Mouse (Mus musculus) megakaryocyte, embryonic 14.5 days (primary cell): ENCODE results near the gene Etnk2. TPM values are rescaled to one million over a fixed set of nuclear protein-coding genes. Genes with fewer than 3 reads are reported as not detected.

Experiments
- H3K27me3 ChIP-seq: replicated peaks from 2 replicates; pipeline ENCODE3; 2012; ENCODE audit warnings: inconsistent platforms
- H3K36me3 ChIP-seq: replicated peaks from 2 replicates; pipeline ENCODE3; 2012; ENCODE audit warnings: low read length, inconsistent platforms, mixed read lengths
- H3K4me1 ChIP-seq: 2 replicates; pipeline ENCODE4 v1.6.1; 2012; ENCODE audit warnings: inconsistent platforms
- H3K4me3 ChIP-seq: replicated peaks from 2 replicates; pipeline ENCODE3; 2012; ENCODE audit warnings: moderate library complexity, mild to moderate bottlenecking, inconsistent platforms
- H3K9me3 ChIP-seq: 2 replicates; pipeline ENCODE4 v1.6.1; 2012; ENCODE audit warnings: inconsistent platforms
- FLI1 ChIP-seq: IDR thresholded peaks from 2 replicates; pipeline ENCODE4 v1.6.1; 2012; ENCODE audit warnings: low read length, inconsistent platforms, mixed read lengths
- GATA1 ChIP-seq: IDR thresholded peaks from 3 replicates; pipeline ENCODE4 v1.6.1; 2012; ENCODE audit warnings: mixed read lengths, low read length, inconsistent platforms, borderline replicate concordance
- polyA plus RNA-seq: library from polyadenylated mRNA; stranded (reverse); fragments of >175 nt; gene quantifications from 2 replicates; pipeline ENCODE4 v1.2.3, GENCODE M21; 2012; ENCODE audit warnings: low replicate concordance; ENCODE audit not compliant: insufficient read depth

Etnk2 gene
- polyA plus RNA-seq: 0.11 TPM in 1 of 2 replicates, not detected in the other

DNA sequence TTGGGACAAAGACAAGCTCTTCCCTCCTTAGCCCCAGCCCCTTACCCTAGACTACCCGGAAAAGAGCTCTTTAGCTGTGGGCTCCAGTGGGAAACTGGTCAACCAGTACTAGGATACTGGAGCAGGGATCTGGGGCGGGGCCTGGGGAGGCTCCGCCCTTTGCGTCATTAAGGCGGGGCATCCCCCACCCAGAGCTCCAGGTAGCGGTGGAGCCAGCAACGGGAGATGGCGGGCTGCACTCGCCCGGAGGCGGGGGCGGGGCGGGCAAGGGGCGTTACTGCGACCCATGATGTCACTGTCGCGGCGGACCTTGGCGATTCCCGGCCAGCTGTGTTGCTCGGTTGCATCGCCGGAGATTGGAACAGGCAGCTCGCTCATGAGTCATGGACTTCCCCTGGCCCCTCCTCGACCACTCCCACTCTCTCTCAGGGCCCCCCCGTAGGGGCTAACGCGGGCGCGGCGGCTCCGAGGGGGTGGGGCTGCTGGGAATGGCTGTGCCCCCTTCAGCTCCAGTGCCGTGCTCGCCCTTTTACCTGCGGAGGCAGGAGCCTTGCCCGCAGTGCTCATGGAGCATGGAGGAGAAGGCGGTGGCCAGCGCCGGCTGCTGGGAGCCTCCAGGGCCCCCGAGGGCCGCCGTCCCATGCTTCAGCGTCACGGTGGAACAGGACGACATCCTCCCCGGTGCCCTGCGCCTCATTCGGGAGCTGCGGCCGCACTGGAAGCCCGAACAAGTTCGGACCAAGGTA, at the start of gene Etnk2:
Etnk2 (plus strand) TSS at position 297 of the 746 bp plus-strand sequence.
- H3K4me1 ChIP-seq: peaks cover 25% of the 10 kb centered on the region
- TF ChIP-seq GATA1 (no peak), FLI1 (no peak)
- H3K4me3 ChIP-seq: peak within 1 kb of the TSS; percentile 91
- H3K36me3 ChIP-seq: no peaks in the 10 kb centered on the region
- peaks cover 92% of the 10 kb centered on the region for H3K27me3 ChIP-seq
- H3K9me3 ChIP-seq: peaks cover 10% of the 10 kb centered on the region

DNA sequence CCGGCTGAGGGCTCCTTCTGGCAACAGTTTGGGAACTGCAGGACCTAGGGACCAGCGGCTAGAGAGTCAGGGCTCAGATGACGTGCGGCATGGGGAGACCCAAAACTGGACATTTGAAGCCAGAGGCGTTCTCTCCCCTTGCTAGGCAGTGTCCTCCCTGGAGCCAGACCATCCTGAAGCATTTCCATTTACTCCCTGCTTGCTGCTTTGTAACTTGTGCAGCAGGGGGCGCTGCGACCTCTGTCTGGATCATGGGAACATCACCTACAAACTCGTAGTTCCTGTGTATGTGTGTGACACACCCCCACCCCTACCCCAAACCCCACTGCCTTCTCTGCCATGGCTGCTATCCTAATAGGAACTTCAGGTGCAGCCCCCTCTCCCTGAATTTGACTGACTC, 49.0 kb upstream of the Etnk2 start:
- Histone ChIP-seq H3K9me3 (peaks cover 13% of the 10 kb centered on the region), H3K36me3 (no peaks in the 10 kb centered on the region), H3K27me3 (peaks cover 39% of the 10 kb centered on the region), H3K4me3 (no peak overlapping the region), H3K4me1 (peaks cover 16% of the 10 kb centered on the region)
- no peak for TF ChIP-seq GATA1
- no peak for TF ChIP-seq FLI1

DNA sequence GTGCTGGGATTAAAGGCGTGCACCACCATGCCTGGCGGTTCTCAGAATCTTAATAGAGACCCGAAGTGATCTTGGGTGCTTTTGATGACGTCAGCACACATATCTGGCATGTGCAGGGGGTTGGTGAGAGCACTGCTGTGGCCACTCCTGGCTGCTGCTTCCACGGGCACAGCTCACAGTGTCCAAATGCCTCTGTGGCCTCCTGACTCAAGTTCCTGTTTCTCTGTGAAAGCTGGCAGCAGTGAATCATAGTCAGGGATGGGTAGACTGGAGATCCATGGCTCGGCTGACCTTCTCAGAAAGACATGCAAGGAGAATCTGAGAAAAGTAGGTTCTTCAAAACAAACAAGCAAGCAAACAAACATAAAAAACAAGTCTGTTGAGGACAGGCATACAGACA, 47.6 kb upstream of the Etnk2 start:
- Histone ChIP-seq H3K9me3 (peaks cover 21% of the 10 kb centered on the region), H3K27me3 (peaks cover 30% of the 10 kb centered on the region), H3K36me3 (no peaks in the 10 kb centered on the region), H3K4me3 (no peak overlapping the region), H3K4me1 (peaks cover 11% of the 10 kb centered on the region)
- TF ChIP-seq FLI1: no peak
- no peak for TF ChIP-seq GATA1

- H3K36me3 ChIP-seq: no peaks in the 10 kb centered on the region
- H3K4me1 ChIP-seq: peaks cover 6% of the 10 kb centered on the region
- no peak overlapping the region for H3K4me3 ChIP-seq
- H3K27me3 ChIP-seq: peaks cover 26% of the 10 kb centered on the region
- TF ChIP-seq GATA1 (no peak), FLI1 (no peak)
- peaks cover 21% of the 10 kb centered on the region for H3K9me3 ChIP-seq
Measured at GRCm38 (mm10) chr1:133316577-133316976, 46.8 kb upstream of the Etnk2 start.

GRCm38 (mm10) chr1:133317149-133317548, 46.2 kb upstream of the Etnk2 start:
- no peaks in the 10 kb centered on the region for H3K36me3 ChIP-seq
- peaks cover 25% of the 10 kb centered on the region for H3K27me3 ChIP-seq
- peaks cover 21% of the 10 kb centered on the region for H3K9me3 ChIP-seq
- no peak overlapping the region for H3K4me3 ChIP-seq
- H3K4me1 ChIP-seq: peaks cover under 1% of the 10 kb centered on the region
- TF ChIP-seq GATA1 (no peak), FLI1 (no peak)

GRCm38 (mm10) chr1:133321267-133321925, 42.0 kb upstream of the Etnk2 start, which contains the start of gene Kiss1:
Gene Kiss1, plus strand, starts transcription at chr1:133321875.
- no peaks in the 10 kb centered on the region for H3K36me3 ChIP-seq
- peaks cover 29% of the 10 kb centered on the region for H3K27me3 ChIP-seq
- no peaks in the 10 kb centered on the region for H3K4me1 ChIP-seq
- TF ChIP-seq GATA1 (no peak), FLI1 (no peak)
- no peak within 1 kb of the TSS for H3K4me3 ChIP-seq
- peaks cover 21% of the 10 kb centered on the region for H3K9me3 ChIP-seq

DNA sequence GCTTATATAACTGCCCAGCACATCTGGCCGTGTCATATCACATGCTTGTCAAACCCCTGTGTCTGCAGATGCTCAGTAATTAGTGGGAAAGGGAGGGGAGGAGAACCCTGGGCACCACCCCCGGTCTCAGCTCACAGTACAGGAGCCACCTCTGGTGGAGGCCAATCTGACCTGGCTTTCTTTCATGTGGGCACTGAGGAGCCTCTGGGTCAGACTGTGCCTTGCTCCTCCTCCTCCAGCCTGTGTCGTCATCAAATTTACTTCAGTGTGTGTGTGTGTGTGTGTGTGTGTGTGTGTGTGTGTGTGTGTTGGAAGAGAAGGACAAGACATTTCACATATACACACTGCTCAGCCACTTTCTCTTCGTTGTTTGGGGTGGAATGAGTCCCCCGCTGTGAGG, 40.0 kb upstream of the Etnk2 start:
- TF ChIP-seq GATA1: no peak
- no peak for TF ChIP-seq FLI1
- peaks cover 18% of the 10 kb centered on the region for H3K9me3 ChIP-seq
- no peak overlapping the region for H3K4me3 ChIP-seq
- H3K4me1 ChIP-seq: no peaks in the 10 kb centered on the region
- peaks cover 41% of the 10 kb centered on the region for H3K27me3 ChIP-seq
- no peaks in the 10 kb centered on the region for H3K36me3 ChIP-seq

DNA sequence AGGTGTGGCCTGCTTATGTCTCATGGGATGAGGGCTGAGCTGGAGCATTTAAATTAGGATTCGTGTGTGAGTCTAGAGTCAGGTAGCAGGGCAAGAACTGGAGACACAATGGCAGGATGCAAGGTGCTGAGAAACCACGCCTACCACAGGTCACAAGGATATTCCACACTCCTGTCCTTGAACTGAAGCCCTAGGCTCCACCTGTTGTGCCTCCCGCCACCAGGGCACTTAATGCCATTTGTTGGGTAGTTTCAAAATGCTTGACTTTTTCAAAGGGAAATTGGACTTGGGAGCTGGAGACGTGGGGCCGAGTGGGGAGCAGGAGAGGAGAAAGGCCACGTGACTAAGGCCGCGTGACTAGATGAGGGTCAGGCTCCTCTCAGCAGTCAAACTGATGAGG, 37.4 kb upstream of the Etnk2 start:
- Histone ChIP-seq H3K4me3 (no peak overlapping the region), H3K36me3 (no peaks in the 10 kb centered on the region), H3K4me1 (peaks cover 6% of the 10 kb centered on the region; the same call in 1 of the 2 replicates), H3K27me3 (peaks cover 60% of the 10 kb centered on the region), H3K9me3 (no peaks in the 10 kb centered on the region)
- TF ChIP-seq FLI1: no peak
- TF ChIP-seq GATA1: no peak

DNA sequence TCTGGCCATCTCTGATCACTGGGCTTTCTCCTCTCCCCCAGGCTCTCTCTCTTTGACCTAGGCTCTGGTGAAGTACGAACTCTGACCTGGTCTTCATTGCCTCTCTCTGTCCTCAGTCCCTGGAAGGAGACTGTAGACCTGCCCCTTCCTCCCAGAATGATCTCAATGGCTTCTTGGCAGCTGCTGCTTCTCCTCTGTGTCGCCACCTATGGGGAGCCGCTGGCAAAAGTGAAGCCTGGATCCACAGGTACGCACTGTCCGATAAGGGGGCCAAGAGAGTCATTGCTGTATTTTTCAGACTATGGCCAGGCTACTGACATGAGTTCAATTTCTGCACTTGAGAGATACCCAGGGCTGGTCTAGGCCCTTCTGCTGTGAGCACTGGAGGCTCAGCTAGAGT, 36.3 kb upstream of the Etnk2 start:
- H3K4me1 ChIP-seq: peaks cover 6% of the 10 kb centered on the region; the same call in 1 of the 2 replicates
- no peaks in the 10 kb centered on the region for H3K9me3 ChIP-seq
- no peak overlapping the region for H3K4me3 ChIP-seq
- no peak for TF ChIP-seq GATA1
- peaks cover 67% of the 10 kb centered on the region for H3K27me3 ChIP-seq
- H3K36me3 ChIP-seq: no peaks in the 10 kb centered on the region

- Histone ChIP-seq H3K4me1 (peaks cover 6% of the 10 kb centered on the region; the same call in 1 of the 2 replicates), H3K36me3 (no peaks in the 10 kb centered on the region), H3K4me3 (no peak overlapping the region), H3K9me3 (peaks cover 5% of the 10 kb centered on the region), H3K27me3 (peaks cover 70% of the 10 kb centered on the region)
- TF ChIP-seq FLI1 (no peak), GATA1 (no peak)
Measured at GRCm38 (mm10) chr1:133328299-133328795, 35.0 kb upstream of the Etnk2 start.
